Mouse (Mus musculus): ENCODE data around the gene Glrx5.

- TF ChIP-seq TAL1 (conservative IDR thresholded peaks at IDR 0.05; ENCODE audit: low read depth, low read length) (no peak), CTCF (IDR thresholded peaks at IDR 0.05; ENCODE audit: low read depth, low read length) (no peak), GATA2 (IDR thresholded peaks at IDR 0.05; ENCODE audit: borderline replicate concordance, low read depth, low read length) (no peak), POLR2AphosphoS5 (IDR thresholded peaks at IDR 0.05; ENCODE audit: insufficient replicate concordance, low read depth, low read length) (no peak), GATA1 (IDR thresholded peaks at IDR 0.05; ENCODE audit: borderline replicate concordance, low read length) (no peak)
Measured at GRCm38 (mm10) chr12:105077232-105077631, 44.7 kb downstream of the Glrx5 start.

All from G1E (cell line).